Mouse (Mus musculus) monocyte, adult 59 days (primary cell): ENCODE results near the gene Sectm1b. TPM values are rescaled to one million over a fixed set of nuclear protein-coding genes. Genes with fewer than 3 reads are reported as not detected.

Experiments used
- total RNA-seq, 2 experiments: library from RNA; stranded (reverse); gene quantifications; one replicate each; pipeline ENCODE4 v1.2.4; 2023

Sectm1b gene
- total RNA-seq: not detected

DNA sequence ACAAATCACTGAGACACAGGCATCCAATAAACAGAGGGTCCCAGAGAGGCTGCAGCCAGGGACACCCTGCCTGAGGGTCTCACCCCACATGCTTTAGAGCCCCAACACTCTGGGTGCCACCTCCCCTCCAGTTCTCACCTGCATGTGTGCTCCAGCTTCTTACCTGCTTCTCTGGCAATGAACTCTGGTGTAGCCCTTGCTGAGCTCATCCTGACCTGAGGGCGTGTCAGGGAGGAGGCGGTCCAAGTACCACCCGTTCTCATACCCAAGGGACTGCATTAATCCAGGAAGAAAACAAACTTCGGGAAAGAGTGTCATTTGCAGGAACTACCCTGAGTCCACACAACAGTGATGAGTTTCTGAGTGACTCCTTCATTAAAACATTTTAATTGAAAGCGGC, at the start of gene Sectm1b:
Sectm1b (minus strand) TSS at position 191 of the 400 bp plus-strand sequence.

DNA sequence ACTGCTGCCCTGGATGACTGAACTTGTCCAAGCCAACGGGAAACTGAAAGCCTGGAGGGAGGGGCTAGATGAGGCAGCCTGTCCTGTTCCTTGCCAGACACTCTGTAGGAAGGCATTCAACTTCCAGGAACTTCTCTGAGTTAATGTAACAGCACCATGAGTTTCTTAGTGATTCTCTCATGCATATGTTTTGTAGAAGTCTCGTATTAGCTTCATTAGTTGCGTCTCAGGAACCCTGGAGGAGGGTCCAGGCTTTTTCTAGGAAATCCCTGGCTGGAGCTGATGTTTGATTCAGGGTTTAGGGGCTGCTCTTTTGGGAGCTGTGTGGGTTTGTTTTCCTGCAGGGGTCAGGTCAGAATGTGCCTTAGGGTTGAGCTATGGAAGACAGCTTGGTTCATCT, 17.8 kb upstream of the Sectm1b start, which contains the start of gene Sectm1a:
Sectm1a (minus strand) TSS at position 101 of the 400 bp plus-strand sequence.

DNA sequence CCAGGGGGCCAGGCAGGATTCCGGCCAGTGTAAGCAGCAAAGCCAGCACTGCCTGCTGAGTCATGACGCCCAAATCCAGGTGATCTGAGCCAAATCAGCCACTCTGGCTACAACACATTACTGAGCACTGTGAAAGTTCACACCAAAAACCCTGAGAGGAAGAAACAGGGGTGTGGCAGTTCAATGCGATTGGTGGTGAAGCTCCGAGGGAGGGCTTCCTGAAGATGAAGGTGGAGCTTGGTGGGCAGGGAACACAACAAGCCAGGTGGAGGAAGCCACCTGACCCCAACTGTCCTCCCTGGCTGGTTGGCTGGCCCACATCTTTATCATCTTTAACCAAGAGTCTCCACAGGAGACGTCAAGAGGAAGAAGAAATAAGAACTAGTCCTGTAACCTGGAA, 24.1 kb downstream of the Sectm1b start, which contains the start of gene Cd7:
Cd7 (minus strand) TSS at position 117 of the 400 bp plus-strand sequence.

Other genes starting within 250 kb of the Sectm1b start
- gene Fasn, start 239.0 kb downstream of the Sectm1b start, total RNA-seq: 10 to 100 TPM; 46.7 to 64.3 TPM
- gene Ccdc57, start 130.7 kb downstream of the Sectm1b start, total RNA-seq: under 1 TPM; 0.58 to 0.88 TPM
- 100 to 1,000 TPM; 145 to 159 TPM for gene Slc16a3, start 115.1 kb downstream of the Sectm1b start, total RNA-seq
- gene Csnk1d, start 72.2 kb downstream of the Sectm1b start, total RNA-seq: 100 to 1,000 TPM; 146 to 149 TPM
- gene Cd7, start 24.2 kb downstream of the Sectm1b start, total RNA-seq: 10 to 100 TPM; 22.4 to 35.1 TPM
- under 1 TPM; 0.52 to 0.97 TPM for gene Sectm1a, start 17.7 kb upstream of the Sectm1b start, total RNA-seq
- gene Tex19.2, start 55.1 kb upstream of the Sectm1b start, total RNA-seq: not detected
- gene Tex19.1, start 82.6 kb upstream of the Sectm1b start, total RNA-seq: not detected
- not detected for gene Uts2r, start 96.7 kb upstream of the Sectm1b start, total RNA-seq
- 1 to 10 TPM; 5.2 to 5.6 TPM for gene Hexdc, start 140.9 kb upstream of the Sectm1b start, total RNA-seq
- gene Ogfod3, start 141.1 kb upstream of the Sectm1b start, total RNA-seq: 1 to 10 TPM; 5.0 to 7.0 TPM
- gene Cybc1, start 165.8 kb upstream of the Sectm1b start, total RNA-seq: 10 to 100 TPM; 78.0 to 81.9 TPM
- 10 to 100 TPM; 26.4 to 33.7 TPM for gene Narf, start 173.7 kb upstream of the Sectm1b start, total RNA-seq
- gene Foxk2, start 196.4 kb upstream of the Sectm1b start, total RNA-seq: 10 to 100 TPM; 29.2 to 33.9 TPM